Mouse (Mus musculus) C2C12 (cell line): ENCODE results near the gene Pidd1.

Experiments used
- CEBPB ChIP-seq: IDR thresholded peaks from one replicate; pipeline ENCODE4 v1.6.1; 2011; ENCODE audit warnings: low read depth, mild to moderate bottlenecking, control low read depth, moderate library complexity
- CTCF ChIP-seq: IDR thresholded peaks from one replicate; pipeline ENCODE4 v1.5.1; 2011; ENCODE audit not compliant: control insufficient read depth, insufficient read depth, insufficient read length
- MAX ChIP-seq: IDR thresholded peaks from one replicate; pipeline ENCODE4 v1.6.1; 2011; ENCODE audit warnings: mild to moderate bottlenecking, control low read depth
- USF1 ChIP-seq: IDR thresholded peaks from one replicate; pipeline ENCODE4 v1.6.1; 2011; ENCODE audit warnings: low read depth, mild to moderate bottlenecking, control low read depth, moderate library complexity

DNA sequence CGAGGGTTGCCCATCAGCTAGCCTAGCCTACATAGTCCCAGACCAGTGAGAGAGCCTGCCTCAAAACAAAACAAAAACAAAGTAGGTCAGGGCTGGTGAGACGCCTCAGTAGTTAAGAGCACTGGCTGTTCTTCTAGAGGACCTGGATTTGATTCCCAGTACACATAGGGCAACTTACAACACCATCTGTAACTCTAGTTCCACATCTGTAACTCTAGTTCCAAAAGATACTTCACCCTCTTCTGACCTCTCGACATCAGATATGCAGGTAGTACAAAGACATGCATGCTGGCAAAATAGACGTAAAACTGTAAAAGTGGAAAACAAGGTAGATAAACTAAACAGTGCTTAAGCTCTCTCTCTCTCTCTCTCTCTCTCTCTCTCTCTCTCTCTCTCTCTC, 20.0 kb downstream of the Pidd1 start:
- no peak for TF ChIP-seq USF1
- TF ChIP-seq CTCF, result no peak
- TF ChIP-seq MAX, result no peak
- no peak for TF ChIP-seq CEBPB
